Mouse (Mus musculus) embryonic stem cell, embryonic (primary cell): ENCODE results near the gene Ptprt.

Source experiments
- CTCF ChIA-PET, 4 experiments: fragments of 300-600 bp in 2 of 4; fragments of 350-600 bp in 2 of 4; sonication (Branson Sonifier 250); formaldehyde crosslinking; loops; one replicate each; lab custom pipeline; 2022; ENCODE audit warnings: inconsistent platforms in 2 of 4; lab: Charles Lee
- POLR2A ChIA-PET, 4 experiments: fragments of 300-600 bp in 2 of 4; fragments of 350-600 bp in 2 of 4; sonication (Branson Sonifier 250); formaldehyde crosslinking; loops; one replicate each; lab custom pipeline; 2022; ENCODE audit warnings: antibody characterized with exemption in 4 of 4, inconsistent platforms in 1 of 4; lab: Charles Lee

Gene Ptprt

DNA sequence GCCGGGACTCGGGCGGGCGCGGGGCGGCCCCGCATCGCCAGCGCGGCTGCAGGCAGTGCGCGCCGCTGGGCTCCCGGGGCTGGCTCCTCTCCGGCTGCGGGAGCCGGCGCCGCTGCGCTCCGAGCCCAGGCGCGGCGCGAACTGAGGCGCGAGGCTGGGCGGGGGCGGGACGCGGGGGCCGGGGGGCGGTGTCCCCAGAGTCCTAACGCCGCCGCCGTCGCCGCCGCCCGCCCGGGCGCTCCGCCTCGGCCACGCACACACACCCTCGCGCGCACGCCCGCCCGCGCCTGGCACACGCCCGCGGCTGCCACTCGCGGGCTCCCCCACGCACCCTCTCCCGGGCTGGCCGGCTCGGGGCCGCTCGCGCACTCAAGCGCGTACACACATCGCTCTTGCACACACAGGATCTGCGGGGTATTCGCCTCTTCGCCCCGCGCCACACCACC is at the start of gene Ptprt:
Gene Ptprt (minus strand): TSS at position 207 of the 446 bp plus-strand sequence.
- ChIA-PET POLR2A (interaction anchor here in 2 of 4 experiments (0.5 to 1.2 kb wide), 2 partner anchors 391 to 398 kb away, joined by 3 to 5 read pairs; no protein-coding TSS in a partner anchor), CTCF (interaction anchor here in 1 of 4 experiments (0.6 kb wide), 1 partner anchor 528 kb away, joined by 4 read pairs; no protein-coding TSS in a partner anchor)

DNA sequence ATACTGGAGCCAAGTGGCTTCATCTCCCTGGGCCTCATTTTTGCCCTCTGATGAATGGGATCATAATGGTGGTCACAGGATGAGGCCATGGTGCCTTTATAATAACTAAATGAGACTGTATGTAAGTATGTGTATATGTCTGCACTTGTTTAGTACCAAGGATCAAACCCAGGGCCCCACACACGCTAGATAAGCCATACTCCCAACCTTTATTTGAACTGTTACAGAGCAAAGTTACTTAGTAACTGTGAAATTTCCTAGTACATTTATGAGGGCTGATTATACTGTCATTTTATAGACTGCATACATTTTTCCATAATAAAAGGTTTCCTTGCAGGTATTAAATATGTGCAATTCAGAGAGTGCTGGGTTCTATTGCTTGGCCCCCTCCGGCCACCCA is 49.5 kb upstream of the Ptprt start:
- ChIA-PET CTCF (no interaction called here), POLR2A (no interaction called here)

DNA sequence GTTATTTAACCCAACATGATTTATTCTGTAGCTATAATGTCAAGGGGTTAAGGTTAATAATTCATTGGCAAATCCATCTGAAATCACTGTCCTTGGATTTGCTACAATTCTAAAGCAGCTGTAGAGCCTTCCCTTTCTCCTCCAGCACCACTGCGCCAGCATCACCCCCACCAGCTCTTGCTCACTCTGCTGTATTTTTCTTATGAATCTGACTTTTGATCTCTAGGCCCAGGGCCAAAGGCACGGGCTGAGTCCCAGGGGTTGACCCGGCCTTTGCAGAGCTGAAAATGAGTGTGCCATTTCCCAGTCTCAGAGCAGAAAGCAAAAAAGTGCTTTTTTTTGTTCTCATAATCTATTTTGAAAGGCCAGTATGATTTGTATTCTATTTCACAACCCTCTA is 38.7 kb upstream of the Ptprt start:
- ChIA-PET POLR2A (no interaction called here), CTCF (interaction anchor here in 1 of 4 experiments (1.3 kb wide), 1 partner anchor 17 kb away, joined by 4 read pairs; no protein-coding TSS in a partner anchor)

DNA sequence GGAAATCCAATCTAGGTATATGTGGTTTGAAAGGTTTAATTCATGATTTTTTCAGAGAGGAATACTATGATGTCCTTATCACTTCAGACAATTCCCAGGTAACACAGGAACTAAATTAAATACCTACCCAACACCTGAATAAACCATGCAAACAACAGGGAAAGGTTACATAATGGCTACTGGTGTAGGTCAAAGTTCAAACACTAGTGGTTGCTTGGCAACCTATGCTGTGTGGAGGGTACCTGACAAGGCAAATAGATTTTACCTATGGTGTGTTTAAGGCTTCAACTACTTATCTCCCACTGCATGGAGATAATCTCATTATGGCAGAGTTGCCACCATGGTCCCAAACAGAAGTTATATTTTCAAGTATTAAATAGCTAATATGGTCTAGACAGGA is 38.1 kb upstream of the Ptprt start:
- POLR2A ChIA-PET, result no interaction called here
- CTCF ChIA-PET, result interaction anchor here in 1 of 4 experiments (1.3 kb wide), 1 partner anchor 16 kb away, joined by 4 read pairs; no protein-coding TSS in a partner anchor

DNA sequence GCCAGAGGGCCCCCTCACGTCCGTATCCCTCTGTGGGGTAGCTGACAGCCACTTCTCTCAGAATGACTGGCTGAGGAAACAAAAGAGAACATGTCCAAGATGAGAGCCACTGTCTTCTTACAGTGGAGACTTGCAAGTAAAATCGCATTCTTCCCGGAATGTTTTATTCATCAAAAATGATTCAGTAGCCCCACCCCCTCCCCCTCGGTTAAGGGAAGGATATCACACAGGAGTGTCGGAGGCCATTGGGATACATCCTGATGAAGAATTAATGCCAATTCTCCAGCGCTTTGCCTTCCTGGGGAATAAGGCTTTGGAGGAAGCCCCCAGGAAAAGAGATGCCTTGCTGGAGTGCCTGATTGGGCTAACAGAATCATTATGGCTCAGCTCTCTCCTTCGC is 37.1 kb upstream of the Ptprt start:
- ChIA-PET POLR2A (no interaction called here), CTCF (no interaction called here)

DNA sequence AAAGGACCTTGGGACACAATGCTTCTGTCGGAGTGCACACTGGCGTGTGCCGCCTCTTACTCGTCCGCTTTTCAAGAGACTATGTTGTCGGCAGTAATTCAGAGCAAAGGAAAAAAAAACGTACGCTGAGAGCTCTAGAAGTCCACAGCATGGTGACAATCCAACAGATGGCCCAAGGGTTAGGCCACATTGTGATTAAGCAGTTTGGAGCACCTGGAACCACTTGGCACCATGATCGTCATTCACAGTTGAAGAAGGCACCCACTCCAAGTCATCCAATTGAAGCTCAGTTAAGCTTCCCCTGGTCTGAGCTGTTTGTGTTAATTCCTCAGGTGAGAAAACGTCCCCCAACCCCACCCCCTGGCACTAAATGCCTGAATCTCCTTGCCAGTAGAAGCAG is 36.2 kb upstream of the Ptprt start:
- ChIA-PET POLR2A (no interaction called here), CTCF (interaction anchor here in 1 of 4 experiments (0.6 kb wide), 1 partner anchor 13 kb away, joined by 4 read pairs; no protein-coding TSS in a partner anchor)

DNA sequence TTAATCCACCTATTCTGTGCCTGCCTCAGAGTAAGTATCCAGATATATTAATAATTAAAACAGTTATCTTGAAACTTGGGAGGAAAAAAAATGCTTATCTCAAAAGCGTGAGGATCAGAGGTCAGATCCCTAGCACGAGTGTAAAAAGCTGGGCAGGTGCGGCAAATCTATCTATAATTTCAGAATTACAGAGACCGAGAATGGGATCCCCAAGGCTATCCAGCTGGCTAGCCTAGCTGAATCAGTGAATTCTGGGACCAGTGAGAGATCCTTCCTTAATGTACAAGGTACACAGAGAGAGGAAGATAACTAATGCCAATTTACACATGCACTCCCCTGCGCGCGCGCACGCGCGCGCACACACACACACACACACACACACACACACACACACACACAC is 31.2 kb upstream of the Ptprt start:
- ChIA-PET CTCF (interaction anchor here in 1 of 4 experiments (0.7 kb wide), 1 partner anchor 10 kb away, joined by 3 read pairs; no protein-coding TSS in a partner anchor), POLR2A (interaction anchor here in 2 of 4 experiments (0.5 to 1.0 kb wide), 2 partner anchors 23 to 281 kb away, joined by 3 to 4 read pairs; no protein-coding TSS in a partner anchor)

DNA sequence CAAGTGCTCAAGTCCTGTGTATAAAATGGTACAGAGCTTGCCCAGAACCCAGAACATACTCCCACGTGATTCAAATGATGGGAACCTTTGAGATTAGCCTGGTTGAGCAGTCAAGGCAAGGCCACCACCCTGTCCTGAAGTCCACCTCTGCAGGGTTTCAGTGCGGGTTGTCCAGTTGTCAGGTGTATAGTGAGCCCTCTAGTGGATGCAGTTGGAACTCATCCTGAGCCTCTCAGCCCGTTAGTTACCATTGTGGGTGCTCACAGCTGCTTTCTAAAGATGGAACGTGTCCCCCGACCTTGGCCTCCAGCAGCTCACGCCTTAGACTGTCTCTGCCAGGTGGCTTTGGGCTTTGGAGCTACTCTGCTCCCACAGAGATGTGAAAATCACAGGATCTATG is 21.7 kb upstream of the Ptprt start:
- ChIA-PET CTCF (interaction anchor here in 2 of 4 experiments (0.6 to 1.2 kb wide), 5 partner anchors 8 to 382 kb away, joined by 3 to 4 read pairs (median 4); no protein-coding TSS in a partner anchor), POLR2A (no interaction called here)

DNA sequence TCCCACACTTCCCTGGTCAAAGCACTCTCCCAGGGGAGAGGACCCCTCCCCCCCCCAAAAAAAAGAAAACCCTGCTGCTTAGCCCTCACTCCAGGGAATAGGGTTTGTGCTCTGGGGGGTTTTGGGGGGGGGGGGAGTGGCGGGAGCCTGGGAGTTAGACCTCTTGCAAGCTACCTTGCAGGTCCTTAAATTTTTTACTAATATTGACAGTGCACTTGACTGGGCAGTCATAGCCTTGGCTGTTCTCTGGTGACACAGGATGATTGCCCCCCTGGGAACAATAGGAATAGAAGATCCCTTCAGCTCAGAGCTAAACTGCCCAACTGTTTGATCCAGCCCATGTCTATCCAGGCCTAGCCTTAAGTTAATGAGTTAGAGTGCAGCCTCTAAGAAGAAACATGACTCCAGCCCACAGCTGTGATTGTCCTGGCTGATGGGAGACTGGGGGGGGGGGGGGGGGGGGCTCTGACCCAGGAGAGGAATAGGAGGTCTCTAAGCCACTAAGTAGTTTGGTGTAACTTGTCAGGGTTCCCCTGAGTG is 1.6 kb upstream of the Ptprt start:
- ChIA-PET CTCF (interaction anchor here in 2 of 4 experiments (0.5 to 0.7 kb wide), 3 partner anchors 114 to 1993 kb away, joined by 3 to 4 read pairs (median 3); partner anchors contain the start of gene Wfdc10 (in 1 of the 2)), POLR2A (interaction anchor here in 2 of 4 experiments (0.6 to 0.7 kb wide), 2 partner anchors 174 to 684 kb away, joined by 3 read pairs; no protein-coding TSS in a partner anchor)

DNA sequence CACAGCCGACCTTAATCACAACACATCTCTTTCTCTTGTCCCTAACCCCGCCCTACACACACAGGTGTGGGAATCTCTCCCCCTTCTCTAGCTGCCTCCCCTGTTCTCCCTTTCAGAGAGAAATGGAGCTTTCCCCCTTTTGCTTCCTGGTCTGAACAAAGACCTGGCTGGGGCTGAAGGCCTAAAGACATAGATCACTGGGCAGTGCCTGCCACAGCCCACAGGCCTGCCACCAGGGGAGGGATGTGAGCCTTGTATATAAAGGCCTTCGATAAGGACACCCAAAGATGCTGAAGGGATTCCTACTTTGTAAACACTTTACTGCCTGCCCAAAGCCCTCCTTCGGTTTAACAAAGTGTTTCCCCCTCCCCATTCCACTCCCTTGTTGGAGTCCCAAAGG is 786 bp upstream of the Ptprt start:
- ChIA-PET POLR2A (no interaction called here), CTCF (no interaction called here)

DNA sequence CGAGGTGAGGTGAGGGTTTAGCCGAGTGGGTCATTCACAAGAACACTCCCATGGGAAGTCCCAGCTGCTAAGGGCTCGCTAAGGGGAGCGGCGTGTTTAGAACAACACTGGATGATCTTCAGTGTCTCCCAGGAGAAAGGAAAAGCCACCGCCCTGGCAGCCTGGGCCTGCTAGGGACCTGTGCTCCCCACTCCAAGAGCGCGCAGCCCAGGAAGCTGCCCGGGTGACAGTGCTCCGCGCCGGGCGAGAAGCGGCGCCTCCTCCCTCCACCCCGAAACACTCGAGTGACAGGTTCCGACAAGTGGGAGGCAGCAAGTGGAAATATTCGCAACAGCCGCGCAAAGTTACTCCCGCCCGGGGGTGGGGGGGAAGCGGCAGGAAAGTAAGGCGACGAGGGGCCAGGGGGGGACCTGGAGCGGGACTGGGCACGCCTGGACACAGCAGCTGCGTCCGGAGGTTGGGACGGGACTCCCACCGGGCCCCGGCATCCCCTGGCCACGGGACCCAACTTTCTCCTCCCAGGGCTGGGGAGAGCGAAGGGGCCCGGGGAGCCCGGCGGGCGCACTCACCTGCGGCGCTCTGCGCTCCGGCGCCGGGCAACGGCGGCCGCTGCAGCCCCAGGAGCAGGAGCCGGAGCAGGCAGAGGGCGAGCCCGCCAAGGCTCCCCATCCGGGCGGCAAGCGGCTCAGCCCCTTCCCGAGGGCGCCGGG is 561 bp downstream of the Ptprt start:
- ChIA-PET POLR2A (interaction anchor here (0.5 to 2.0 kb wide), 5 partner anchors 18 to 1924 kb away, joined by 3 to 6 read pairs (median 5); no protein-coding TSS in a partner anchor), CTCF (interaction anchor here in 1 of 4 experiments (1.4 kb wide), 1 partner anchor 11 kb away, joined by 3 read pairs; no protein-coding TSS in a partner anchor)

DNA sequence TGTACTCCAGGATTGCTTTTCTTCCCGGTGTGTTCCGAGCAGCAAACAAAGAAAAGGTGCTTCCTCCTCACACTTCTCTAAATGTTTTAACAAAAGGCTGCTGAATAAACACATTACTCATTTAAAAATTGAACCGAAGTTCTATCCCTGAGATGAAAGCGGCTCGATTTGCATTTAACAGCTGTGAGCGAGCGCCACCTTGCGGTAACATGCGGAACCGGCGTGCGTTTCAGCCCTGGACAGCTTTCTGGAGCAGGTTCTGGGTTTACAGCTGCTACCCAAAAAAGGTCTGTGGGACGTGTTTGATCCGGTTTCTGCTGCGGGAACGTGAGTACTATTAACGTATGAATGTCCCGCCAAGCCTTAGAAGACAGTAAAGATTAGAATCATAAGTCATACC is 1.9 kb downstream of the Ptprt start:
- POLR2A ChIA-PET, result interaction anchor here in 2 of 4 experiments (0.6 to 2.0 kb wide), 3 partner anchors 17 to 546 kb away, joined by 6 to 8 read pairs (median 6); partner anchors contain the start of gene Srsf6 (in 1 of the 2)
- CTCF ChIA-PET, result interaction anchor here (0.5 to 1.8 kb wide), 16 partner anchors 9 to 1277 kb away, joined by 3 to 7 read pairs (median 4); no protein-coding TSS in a partner anchor

DNA sequence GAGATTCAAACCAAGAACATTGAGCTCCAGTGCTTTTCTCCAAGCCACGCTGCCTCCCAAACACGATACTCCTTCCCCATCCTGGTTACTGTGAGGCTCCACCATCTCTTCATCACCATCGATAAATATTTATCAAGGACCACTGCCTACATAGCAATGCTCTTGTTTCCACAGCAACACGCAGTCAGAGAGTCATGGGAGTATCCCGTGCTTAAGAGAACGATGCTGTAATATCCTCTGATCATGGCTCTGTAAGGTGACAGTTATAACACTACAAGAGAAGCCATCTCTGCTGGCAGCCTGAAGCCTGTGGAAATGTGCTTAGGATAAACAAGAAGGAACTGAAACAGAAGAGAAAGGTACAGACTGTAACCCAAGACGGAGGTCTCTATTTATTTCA is 3.4 kb downstream of the Ptprt start:
- ChIA-PET POLR2A (interaction anchor here in 2 of 4 experiments (0.6 to 0.8 kb wide), 3 partner anchors 19 to 1443 kb away, joined by 3 to 5 read pairs (median 4); no protein-coding TSS in a partner anchor), CTCF (interaction anchor here in 3 of 4 experiments (0.6 to 0.7 kb wide), 4 partner anchors 160 to 1695 kb away, joined by 3 to 16 read pairs (median 5); no protein-coding TSS in a partner anchor)

DNA sequence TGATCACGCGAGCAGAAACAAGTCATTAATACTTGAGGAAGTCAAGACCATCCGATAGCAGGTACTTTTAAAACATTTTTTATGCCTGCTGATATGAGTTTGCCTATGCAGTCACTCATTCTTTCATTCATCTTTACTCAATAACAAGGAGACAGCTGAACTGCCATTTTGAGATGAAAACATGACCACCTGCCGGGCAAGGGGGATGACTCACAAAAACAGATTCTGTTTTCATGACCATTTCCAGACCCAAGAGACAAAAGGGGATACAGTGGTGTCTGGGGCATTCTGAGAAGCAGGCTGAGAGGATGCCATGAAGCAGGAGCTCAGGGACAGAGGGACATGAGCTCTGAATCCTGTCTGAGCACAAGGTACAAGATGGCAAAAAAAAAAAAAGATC is 6.5 kb downstream of the Ptprt start:
- CTCF ChIA-PET, result no interaction called here

DNA sequence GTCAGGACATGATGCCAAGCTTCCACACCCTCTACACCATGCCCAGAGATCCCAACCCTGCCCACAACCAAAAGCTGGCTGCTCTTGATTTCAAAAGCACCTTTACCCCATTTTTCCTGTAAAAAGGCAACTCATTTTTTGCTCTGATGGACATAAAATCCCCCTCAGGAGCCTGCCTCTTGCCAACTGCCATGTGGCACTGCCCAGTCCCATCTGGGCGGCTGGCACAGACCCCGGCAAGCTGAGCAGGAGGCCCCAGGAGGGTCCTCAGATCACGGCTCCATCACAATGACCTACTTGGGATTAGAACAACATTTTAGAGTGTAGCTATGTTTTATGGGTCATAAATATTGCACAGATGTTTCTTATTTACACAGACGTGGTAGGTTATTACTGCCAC is 22.3 kb downstream of the Ptprt start:
- ChIA-PET CTCF (interaction anchor here in 1 of 4 experiments (0.7 kb wide), 1 partner anchor 1244 kb away, joined by 3 read pairs; no protein-coding TSS in a partner anchor), POLR2A (no interaction called here)

More for the DNA sequence above, 6.5 kb downstream of the Ptprt start:
- POLR2A ChIA-PET, result no interaction called here

DNA sequence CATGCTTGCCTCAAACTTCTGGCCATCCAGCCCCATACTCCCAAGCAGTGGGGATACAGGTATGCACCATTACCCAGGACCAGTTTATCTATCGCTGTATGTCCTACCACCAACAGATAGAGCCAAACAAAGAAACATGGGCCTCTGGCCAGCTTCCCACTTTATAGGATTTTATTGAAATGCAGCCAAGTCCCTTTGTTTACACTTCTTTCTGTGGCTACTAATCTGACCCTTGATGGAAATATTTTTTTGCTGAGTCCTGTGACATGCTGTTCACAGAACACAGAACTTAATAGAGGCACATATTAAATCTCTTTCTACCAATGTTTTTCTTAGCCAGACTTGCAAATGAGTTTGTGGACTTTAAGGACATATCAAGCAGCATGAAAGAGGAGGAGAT is 23.4 kb downstream of the Ptprt start:
- CTCF ChIA-PET, result interaction anchor here in 2 of 4 experiments (0.6 to 1.1 kb wide), 2 partner anchors 107 to 1252 kb away, joined by 3 read pairs; no protein-coding TSS in a partner anchor
- POLR2A ChIA-PET, result no interaction called here

DNA sequence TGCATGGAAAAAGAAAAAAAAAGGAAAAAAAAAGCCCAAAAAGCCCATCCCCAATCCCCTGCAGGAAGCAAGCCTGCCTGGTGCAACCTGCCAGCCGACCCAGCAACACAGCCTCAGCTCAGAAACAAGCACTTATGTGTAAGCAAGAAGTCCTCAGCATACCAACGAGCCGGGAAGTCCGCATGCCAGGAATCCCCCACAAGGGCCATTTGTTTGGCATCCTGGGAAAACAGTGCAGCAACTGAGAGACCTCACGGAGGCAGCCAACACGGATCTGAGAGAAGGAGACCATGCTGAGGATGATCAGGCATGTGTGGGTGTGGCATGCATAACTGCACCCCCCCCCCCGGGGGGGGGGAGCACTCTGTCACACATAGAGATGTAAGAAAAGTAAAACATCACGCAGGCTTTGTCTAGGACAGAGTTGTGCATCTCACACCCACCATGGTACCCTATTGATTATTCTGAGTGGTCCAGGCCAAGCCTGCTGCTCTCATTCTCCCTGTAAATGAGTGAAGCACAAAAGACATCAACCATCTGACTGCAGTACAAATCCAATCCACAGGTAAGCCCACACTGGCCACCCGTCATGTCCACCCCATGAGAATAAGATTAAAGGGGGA is 24.4 kb downstream of the Ptprt start:
- CTCF ChIA-PET, result no interaction called here
- POLR2A ChIA-PET, result interaction anchor here in 1 of 4 experiments (0.6 kb wide), 1 partner anchor 395 kb away, joined by 3 read pairs; no protein-coding TSS in a partner anchor

DNA sequence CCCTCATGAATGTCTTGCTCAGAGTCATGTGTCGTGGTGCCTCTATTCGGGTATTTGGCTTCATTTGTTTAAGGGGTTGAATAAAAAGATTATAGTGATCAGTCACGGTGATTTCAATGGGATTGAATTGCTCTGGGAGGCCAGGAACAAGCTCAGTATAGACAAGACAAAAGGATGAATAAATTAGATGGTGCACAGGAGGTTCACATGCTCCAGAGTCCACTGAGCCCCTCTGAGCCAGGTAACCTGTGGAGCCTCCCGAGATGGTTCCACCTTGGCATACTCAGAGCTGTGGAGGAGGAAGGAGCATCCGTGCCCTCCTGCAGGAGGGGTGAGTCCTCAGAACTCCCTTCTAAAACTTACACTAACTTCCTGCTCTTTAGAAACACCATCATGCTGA is 26.0 kb downstream of the Ptprt start:
- ChIA-PET POLR2A (no interaction called here), CTCF (no interaction called here)
